Mouse (Mus musculus): ENCODE results near the gene Nodal.
A peak's percentile ranks its signal among the peaks of the same experiment; 100 is the strongest.
"Not testable (repeated sequence)": the region's sequence is repeated elsewhere in the genome, so short reads cannot be mapped to it uniquely, and the experiment has no call there.

The Nodal gene

GRCm38 (mm10) chr10:61440202-61440800, 22.5 kb downstream of the Nodal start:
- DNase-seq = peak; percentile 57

DNA sequence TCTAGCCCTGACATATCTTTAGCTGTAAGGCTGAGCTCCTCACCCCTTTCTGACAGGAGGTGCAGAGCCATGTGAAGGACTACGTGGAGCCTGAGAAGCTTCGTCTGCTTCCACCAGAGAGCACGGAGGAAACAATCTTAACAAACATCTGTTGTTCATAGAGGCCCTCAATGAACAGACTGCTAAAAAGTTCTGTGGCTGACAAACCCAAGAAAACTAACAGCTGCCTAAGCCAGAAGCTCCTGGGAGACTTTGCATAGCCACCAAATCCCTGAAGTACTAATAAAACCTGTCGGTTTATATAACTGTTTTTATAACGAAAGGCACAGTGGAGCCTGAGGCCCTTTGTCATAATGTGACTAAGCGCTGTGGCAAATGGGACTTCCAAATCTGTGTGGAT, 25.7 kb downstream of the Nodal start:
- no peak for DNase-seq

DNA sequence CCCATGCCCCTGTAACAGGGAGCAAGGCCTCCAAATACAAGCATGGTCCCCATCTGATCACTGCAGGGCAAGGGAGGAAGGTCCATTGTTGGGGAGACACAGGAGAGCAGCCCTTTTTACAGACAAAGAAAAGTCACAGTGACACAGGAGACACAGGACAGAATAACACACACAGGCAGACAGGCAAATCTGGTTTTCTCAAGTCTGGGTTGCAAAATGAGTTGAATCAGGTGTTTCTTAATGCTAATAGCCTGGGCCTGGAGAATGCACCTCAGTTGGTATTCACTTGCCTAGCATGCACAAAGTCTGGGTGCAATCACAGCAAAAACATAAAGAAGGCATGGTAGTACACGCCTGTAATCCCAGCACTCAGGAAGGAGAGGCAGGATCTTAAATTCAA, 26.1 kb downstream of the Nodal start:
- DNase-seq = no peak

DNA sequence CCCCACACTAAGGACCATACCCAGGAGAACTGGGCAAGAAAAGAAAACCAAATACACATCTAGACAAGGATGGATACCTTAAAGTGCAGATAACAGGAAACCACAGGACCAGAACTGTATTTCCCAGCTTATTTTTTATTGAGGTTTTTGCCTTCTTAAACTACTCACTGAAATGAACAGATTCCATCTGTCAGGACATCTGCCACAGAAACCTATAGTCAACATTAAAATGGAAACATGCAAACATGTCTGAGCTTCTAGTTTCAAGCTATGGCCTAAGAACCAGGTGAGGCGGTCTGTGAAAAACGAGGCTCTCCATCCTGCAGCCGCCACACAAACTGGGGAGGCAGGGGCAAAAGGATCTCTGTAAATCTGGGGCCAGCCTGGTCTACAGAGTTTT, 27.2 kb downstream of the Nodal start:
- DNase-seq = no peak

DNA sequence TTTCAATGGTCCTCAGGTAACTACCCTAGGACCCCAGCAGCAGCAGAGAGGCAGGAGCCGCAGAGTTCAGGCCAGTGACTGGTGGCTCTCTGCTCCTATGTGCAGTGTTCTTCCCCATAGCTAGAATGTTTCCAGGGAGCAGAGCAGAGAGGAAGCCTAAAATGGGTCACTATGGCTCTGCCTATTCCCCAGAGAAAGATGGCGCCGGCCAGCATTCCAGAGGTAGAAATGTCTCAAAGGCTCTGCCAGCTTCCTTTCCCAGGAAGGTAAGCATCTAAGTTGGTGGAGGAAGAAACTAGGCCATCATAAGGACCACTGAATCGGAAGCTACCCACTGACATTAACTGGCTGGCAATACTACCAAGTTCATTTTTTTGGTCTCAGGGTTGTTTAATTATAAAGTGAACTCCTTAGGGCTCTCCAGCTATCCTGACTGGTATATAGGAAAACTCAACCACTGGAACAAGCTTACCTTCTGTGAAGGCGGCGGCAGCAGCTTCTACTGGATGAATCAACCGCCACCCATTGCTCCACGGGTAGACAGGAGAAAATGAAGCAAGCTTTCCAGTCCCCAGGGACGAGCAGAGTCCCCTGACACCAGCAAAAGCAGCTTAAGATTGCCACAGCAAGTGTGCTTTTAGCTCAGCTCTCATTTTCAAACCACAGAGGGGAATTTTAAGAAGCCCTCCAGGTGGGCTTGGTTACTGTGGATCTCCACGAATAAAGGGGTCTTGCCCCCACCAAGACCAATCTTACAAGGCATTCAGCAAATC, 30.0 kb downstream of the Nodal start:
- no peak for DNase-seq

GRCm38 (mm10) chr10:61448834-61449233, 31.1 kb downstream of the Nodal start:
- DNase-seq = no peak

- peak; percentile 45 for DNase-seq
Observed at GRCm38 (mm10) chr10:61451463-61451930, 33.7 kb downstream of the Nodal start.

- peak; percentile 68 for DNase-seq
Observed at GRCm38 (mm10) chr10:61451931-61452617, 34.3 kb downstream of the Nodal start.

DNA sequence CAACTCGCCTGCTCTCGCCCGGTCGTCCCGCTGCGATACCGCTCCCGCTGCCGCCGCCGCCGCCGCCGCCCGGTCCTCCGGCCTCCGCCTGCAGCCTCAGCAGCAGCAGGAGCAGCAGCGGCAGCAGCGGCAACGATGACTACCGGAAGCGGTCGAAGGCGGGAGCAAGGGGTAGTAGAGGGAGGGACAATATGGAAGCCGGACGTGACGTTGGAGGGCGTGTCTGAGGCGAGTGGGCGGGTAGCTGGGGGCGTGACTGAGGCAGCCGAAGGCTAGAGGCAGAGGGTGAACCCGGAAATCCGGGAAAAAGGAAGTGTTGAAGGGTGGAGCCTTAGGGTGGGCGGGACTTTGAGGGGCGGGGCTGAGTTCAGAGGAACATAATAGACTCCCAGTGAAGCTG, 34.9 kb downstream of the Nodal start, which contains the start of gene Eif4ebp2:
Gene Eif4ebp2 (minus strand): TSS at position 17 of the 400 bp plus-strand sequence.
- DNase-seq = peak; percentile 99

DNA sequence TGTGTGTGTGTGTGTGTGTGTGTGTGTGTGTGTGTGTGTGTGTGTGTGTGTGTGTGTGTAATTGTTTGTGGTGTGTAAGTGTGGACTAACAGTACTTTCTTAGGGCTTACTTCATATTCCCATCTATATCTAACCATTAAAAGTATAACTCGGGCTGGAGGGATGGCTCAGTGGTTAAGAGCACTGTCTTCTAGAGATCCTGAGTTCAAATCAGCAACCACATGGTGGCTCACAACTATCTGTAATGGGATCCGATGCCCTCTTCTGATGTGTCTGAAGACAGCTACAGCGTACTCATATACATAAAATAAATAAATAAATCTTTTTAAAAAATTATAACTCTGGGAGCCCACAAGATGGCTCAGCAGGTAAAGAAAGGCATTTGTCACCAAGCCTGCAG, 35.4 kb downstream of the Nodal start:
- not testable (repeated sequence) for DNase-seq

DNA sequence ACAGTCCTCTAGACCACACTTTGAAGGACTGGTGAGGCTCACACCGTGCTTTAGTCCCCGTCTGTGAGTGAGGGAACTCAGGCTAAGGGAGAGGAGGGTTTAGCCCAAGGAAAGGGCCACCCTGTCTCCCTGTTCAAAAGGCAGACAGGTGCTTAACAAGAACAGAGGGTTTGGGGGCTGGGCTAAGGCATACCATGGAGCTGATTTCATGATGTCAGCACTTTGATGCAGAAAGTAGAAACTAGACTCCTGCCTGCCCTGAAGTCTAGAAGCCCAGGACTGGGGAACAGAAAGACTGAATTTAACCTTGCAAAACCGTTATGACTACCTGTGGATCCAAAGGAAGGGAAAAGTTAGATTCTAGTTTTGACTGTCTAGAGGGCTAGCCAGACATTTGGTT, 39.4 kb downstream of the Nodal start:
- DNase-seq = no peak

DNA sequence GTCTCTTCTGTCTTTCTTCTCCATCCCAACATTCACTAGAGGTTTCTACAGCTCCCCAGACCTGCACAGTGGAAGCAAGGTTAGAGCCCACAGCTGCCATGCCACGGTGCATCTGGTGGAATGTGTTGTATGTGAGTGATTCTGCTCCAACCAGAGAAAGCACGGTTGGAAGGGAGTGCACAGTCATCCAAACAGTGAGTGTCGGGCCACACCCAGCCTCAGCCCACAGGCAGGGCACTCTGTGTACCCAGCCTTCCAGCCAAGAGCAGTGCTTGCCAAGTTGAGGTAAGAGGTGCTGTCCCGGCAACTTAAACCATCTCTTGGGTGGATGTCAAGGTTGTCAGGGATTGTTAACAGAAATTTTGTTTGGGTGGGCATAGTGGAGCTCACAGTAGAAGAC, 47.2 kb downstream of the Nodal start:
- no peak for DNase-seq

GRCm38 (mm10) chr10:61466242-61466641, 48.5 kb downstream of the Nodal start:
- DNase-seq = no peak

DNA sequence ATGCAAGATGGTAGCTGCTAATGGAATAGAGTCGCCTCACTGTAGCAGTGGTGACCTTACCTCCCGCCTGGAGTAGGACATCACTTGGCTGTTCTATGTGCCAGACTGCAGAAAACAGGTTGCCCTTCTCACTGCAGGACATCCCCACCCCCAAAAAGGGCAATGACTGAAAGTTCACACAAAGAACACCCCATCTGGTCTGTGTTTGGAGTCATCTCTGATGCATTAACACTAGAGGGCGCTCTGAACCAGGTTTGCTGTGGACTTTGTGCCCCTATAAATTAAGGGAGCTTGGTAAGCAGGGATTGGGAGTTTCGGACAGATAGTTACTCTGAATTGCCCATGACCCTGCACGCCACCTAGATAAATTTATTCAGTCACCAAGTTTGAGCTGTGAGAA, 49.1 kb downstream of the Nodal start:
- DNase-seq = peak; percentile 46

DNA sequence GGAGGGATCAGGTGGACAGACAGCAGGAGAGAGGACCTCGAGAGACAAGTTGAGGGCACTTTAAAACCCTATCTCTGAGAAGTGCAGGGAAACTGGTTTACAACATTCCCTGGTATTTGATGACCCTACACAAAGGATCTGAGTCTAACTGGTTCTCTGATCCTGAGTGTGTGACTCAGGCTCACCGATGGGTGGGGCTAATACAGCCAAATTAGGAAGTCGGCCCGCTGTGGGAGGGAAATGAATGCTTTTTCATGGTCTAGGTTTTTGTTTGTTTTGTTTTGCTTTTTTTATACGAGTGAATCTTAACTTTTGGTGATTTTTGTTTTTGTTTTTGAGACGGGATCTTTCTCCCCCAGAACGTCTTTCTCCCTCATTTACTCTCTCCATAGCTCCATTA, 51.1 kb downstream of the Nodal start:
- no peak for DNase-seq

DNA sequence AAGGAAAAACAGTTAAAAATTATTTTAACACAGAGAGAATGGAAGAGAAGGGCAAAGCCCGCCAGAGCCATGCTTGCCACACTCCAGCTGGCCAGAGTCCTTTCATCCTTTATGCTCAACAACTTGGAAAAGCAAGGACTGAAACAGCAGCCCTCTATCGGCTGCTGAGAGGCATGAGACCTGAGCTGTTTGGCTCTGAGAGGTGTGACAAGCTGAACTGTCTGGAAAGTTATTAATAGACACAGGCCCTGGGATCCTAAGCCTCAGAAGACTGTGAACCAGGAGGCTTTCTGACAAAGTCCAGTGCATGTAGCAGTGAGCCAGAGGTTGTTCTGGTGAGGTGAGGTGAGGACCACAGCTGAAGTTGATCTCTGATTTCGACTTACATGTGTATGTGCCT, 55.9 kb downstream of the Nodal start:
- no peak for DNase-seq

DNA sequence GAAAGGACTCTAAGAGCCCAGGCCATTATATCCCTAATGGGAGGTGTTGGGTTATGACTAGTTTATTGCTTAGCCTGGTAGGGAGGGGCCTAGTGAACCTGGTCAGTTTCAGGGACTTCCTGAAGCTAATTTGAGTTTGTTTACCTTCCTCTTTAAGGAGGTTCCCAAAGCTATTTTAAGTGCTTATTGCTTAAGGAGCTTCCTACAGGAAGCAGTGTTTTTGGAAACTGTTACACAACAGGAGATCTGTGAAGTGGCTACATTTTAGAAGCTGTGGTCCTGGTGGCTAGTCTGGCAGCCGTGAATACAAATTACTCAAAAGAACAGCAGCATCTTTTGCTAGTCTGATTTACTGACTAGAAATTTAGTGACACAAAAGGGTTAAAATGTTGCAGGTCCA, 56.6 kb downstream of the Nodal start:
- DNase-seq = no peak

All from kidney, postnatal 10 days (tissue).